Mouse (Mus musculus) lung, adult 2 months (tissue): Measurements from ENCODE around the gene Spg7. TPM values are rescaled to one million over a fixed set of nuclear protein-coding genes. Genes with fewer than 3 reads are reported as not detected.
"Not testable (repeated sequence)": the region's sequence is repeated elsewhere in the genome, so short reads cannot be mapped to it uniquely, and the experiment has no call there.

ENCODE experiments used
- DNase-seq: peaks from one replicate; pipeline ENCODE4 v3.0.0; 2022
- H3K4me1 ChIP-seq: fragments of 200-500 bp; 2 replicates; pipeline ENCODE4 v1.6.1; 2011; ENCODE audit warnings: low read length; ENCODE audit not compliant: control insufficient read depth, insufficient read depth
- H3K4me3 ChIP-seq: fragments of 200-500 bp; replicated peaks from 2 replicates; pipeline ENCODE3; 2011; ENCODE audit warnings: low read depth, mild to moderate bottlenecking, control low read depth, low read length; ENCODE audit errors: extremely low read depth
- CTCF ChIP-seq: fragments of 200-500 bp; IDR thresholded peaks from 2 replicates; pipeline ENCODE4 v1.5.1; 2011; ENCODE audit warnings: mild to moderate bottlenecking, low read length, control low read depth; ENCODE audit not compliant: insufficient read depth
- POLR2A ChIP-seq: fragments of 200-500 bp; IDR thresholded peaks from 2 replicates; pipeline ENCODE4 v1.6.1; 2011; ENCODE audit warnings: low read depth, mild to moderate bottlenecking, control low read depth, low read length, borderline replicate concordance; ENCODE audit errors: extremely low read depth
- WGBS: fragments of 180-500 bp; shearing (Covaris S2); methylation state at CpG from one replicate; pipeline ENCODE4 v1.1.7; 2018; 5-methylcytosine and 5-hydroxymethylcytosine counted together
- polyA plus RNA-seq: library from polyadenylated mRNA; depleted of rRNA; stranded (reverse); fragments of >200 nt; gene quantifications from 2 replicates; pipeline ENCODE4 v1.2.3, GENCODE M21; 2012

Gene Spg7
- polyA plus RNA-seq, 1 experiment: 71.1 TPM

DNA sequence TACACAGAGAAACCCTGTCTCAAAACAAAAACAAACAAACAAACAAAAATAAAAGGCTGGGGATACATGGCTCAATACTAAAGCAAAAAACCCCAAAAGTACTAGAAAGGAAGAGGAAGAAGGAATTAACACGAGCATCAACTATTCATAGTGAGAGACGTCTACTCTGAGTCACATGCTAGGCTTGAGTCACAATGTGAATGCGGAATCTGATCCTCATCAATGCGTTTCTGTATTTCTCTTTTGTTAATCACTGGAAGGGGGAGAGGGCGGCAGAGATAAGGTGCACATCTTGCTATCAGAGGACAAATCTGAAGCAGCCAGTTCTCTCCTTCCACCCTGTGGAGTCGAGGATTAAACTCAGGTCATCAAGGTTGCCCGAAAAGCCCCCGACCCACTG lies 35.0 kb upstream of the Spg7 start:
- 81% methylated on average over 8 of the region's 8 CpGs for WGBS
- H3K4me1 ChIP-seq: peaks cover 23% of the 10 kb centered on the region

DNA sequence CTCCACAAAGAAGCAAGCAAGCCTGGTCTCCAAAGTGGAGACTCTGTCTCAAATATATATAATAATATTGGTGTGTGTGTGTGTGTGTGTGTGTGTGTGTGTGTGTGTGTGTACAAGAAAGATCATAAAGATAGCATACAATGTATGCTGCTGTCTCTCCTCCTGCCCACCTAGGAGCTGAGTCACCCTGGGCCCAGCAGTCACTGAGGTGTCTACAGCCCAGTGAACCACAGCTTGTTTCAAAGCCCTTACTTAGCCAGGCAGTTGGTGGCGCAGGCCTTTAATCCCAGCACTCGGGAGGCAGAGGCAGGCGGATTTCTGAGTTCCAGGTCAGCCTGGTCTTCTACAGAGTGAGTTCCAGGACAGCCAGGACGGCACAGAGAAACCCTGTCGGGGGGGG lies 32.7 kb upstream of the Spg7 start:
- DNase-seq: not testable (repeated sequence)
- 66% methylated on average over 5 of the region's 5 CpGs for WGBS

More for the DNA sequence above, 35.0 kb upstream of the Spg7 start:
- no peak overlapping the region for H3K4me3 ChIP-seq
- no peak for DNase-seq
- TF ChIP-seq POLR2A: no peak
- no peak for TF ChIP-seq CTCF

DNA sequence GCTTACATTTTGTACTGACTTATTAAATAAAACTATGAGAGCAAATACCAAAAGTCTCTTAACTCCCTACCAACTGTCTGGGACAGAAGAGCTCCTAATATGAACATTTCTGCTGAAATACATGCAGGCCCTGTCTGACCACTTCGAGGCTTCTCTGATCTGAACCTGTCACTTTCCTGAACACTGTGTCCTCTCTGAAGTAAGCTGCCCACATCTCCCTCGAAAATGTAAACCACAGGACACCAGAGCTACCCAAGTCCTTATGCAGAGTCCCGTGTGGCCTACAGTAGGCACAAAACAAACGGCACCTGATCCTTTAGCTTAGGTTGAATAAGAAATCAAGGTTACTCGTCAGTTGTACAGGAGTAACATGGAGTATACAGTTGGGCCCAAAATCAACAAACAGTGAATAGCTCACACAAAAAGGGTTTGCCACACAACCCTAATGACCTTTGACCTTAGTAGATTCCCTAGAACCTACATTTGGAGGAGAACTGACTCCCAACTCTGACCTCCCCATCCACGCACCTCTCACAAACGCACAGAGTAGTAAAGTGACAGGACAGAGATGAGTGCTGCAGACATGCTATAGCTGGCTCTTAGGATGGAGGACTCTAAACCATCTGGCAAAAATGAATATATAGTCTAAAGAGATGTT lies 31.3 kb upstream of the Spg7 start:
- TF ChIP-seq POLR2A: no peak
- TF ChIP-seq CTCF: no peak
- 60% methylated on average over 7 of the region's 7 CpGs for WGBS
- H3K4me1 ChIP-seq: peaks cover 22% of the 10 kb centered on the region
- no peak overlapping the region for H3K4me3 ChIP-seq
- DNase-seq: no peak

More for the DNA sequence above, 32.7 kb upstream of the Spg7 start:
- not testable (repeated sequence) for H3K4me3 ChIP-seq
- peaks cover 23% of the 10 kb centered on the region for H3K4me1 ChIP-seq

DNA sequence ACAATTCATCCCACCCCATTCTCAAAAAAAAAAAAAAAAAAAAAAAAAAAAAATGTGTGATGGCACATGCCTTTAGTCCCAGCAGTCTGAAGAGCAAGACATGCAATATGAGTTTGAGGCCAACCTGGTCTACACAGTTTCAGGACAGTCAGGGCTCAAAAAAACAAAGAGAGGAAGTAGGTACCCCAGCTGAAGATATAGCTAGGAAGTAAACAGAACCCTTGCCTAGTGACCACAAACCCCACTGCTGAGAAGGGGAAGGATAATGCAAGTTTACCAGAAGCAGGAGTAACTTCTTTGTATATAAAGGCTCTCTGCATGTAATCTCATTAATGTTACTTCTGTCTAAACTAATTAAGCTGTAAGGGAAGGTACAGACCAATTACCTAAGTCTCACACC lies 30.0 kb upstream of the Spg7 start:
- TF ChIP-seq CTCF (no peak), POLR2A (no peak)
- Histone ChIP-seq H3K4me3 (no peak overlapping the region), H3K4me1 (peaks cover 31% of the 10 kb centered on the region)
- DNase-seq: no peak

DNA sequence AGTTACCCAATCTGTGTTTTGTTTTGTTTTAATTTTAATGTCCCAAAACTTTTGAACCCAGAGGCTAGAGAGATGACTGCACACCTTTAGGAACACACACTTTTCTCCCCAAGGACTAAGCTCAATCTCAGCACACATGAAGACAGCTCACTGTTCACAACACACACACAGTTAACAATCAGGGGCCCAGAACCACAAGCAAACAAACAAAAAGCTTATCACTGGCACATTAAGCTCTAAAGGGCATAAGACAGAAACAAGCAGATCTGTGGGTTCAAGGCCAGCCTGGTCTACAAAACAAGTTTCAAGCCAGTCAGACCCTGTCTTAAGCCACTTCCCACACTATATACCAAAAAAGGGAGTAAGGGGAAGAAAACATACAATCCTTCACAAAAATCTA lies 29.3 kb upstream of the Spg7 start:
- Histone ChIP-seq H3K4me3 (no peak overlapping the region), H3K4me1 (peaks cover 26% of the 10 kb centered on the region)
- no peak for TF ChIP-seq POLR2A
- no peak for TF ChIP-seq CTCF
- DNase-seq: no peak

DNA sequence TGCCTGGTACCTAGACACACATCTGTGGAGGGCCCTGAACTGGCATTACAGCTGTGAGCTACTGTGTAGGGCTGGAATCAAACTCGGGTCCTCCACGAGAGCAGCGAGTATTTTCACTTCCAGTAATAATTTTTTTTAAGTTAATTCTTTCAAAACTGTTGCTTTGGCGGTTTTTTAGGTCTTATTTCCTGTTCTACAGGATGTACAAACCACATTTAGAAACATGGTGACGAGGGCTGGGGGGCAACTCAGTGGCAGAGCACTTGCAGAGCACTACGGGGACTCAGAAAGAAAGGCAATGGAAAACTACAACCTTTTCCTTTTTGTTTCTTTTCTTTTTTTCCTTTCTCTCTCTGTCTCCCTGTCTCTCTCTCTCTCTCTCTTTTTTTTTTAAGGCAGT lies 28.6 kb upstream of the Spg7 start:
- Histone ChIP-seq H3K4me3 (no peak overlapping the region), H3K4me1 (peaks cover 27% of the 10 kb centered on the region)
- TF ChIP-seq CTCF (no peak), POLR2A (no peak)
- WGBS: 37% methylated on average over 6 of the region's 6 CpGs
- DNase-seq: no peak

DNA sequence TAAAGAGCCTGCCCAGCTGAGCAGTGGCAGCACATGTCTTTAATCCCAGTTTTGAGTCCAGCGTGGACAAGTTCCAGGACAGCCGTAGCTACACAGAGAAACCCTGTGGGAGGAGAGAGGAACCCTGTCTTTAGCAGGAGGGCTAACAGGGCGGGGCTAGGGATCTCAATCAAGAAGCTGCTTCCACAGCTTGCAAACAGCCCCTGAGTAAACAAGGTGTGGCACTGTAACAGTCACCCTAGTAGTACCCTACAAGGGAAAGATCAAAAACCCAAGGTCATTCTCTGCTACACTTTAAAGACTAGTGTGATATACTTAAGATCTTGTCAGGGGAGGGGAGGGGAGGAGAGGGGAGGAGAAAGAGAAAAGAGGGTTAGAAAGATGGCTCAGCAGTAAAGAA lies 25.8 kb upstream of the Spg7 start:
- WGBS: 18% methylated on average over 3 of the region's 3 CpGs
- DNase-seq: no peak
- TF ChIP-seq CTCF (no peak), POLR2A (no peak)
- H3K4me1 ChIP-seq: peaks cover 36% of the 10 kb centered on the region
- H3K4me3 ChIP-seq: no peak overlapping the region

DNA sequence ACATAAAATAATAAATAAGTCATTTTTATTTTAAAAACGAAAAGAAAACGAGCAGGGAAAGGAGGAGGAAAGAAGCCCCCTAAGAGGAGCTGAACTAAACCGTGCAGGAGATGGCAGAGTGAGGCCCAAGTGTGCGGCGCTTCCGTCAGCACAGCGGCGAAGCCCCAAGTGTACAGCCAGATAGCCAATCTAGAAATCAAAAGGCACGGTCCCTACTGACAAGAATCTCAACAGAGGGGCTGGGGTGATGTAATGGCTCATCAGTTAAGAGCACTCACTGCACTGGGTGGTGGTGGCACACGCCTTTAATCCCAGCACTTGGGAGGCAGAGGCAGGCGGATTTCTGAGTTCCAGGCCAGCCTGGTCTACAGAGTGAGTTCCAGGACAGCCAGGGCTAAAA lies 25.3 kb upstream of the Spg7 start:
- TF ChIP-seq CTCF (no peak), POLR2A (no peak)
- Histone ChIP-seq H3K4me3 (no peak overlapping the region), H3K4me1 (peaks cover 31% of the 10 kb centered on the region)
- DNase-seq: no peak
- WGBS: 77% methylated on average over 11 of the region's 11 CpGs

DNA sequence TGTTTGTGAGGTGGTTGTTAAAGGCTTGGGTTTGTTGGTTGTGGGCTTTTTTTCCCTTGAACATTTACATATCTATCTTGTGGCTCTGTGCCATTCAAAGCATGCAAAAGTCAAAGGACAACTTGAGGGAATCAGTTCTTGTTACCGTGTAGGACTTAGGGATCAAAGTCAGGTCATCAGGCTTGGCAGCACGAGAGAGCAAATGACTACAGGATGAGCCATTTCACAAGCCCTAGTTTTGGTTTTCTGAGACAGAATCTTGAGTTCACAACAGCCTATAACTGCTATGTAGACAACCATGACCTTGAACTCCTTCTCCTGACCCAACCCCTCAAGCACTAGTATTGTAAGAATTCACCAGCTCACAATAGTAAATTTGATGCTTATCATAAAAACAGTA lies 24.4 kb upstream of the Spg7 start:
- Histone ChIP-seq H3K4me1 (peaks cover 31% of the 10 kb centered on the region), H3K4me3 (no peak overlapping the region)
- 18% methylated on average over 2 of the region's 2 CpGs for WGBS
- TF ChIP-seq POLR2A: no peak
- TF ChIP-seq CTCF: no peak
- DNase-seq: no peak

DNA sequence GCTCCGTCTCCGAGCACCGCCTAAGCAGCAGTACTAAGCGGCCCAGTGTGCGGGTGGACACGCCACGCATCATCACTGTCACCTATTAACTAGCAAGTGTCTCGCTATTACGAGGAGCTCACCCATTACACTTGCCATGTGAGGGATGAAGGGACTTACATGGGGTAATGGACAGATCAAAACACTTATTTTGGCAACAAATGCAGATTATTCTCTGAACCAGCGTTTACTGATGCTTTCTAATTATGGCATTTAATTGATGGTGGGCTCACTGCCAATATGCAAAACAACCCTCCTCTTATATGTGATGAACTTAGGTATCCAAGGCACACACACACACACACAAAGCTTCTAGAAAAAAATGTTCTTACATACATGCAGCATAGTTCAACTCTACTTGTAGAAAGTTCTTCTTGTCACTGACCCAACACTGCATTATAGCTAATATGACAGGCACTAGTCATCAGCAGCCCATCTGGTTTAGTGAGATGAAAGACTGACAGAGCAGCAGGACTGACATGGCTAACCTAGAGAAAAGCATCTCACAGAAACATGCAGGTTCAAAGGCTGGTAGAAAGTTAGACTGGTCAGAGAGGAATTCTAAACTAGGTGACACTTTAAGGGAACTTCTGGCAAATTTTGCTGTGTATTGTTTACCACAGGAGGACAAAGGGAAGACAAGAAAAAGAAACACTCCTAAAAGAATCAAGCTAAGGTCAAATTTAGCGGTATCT lies 23.2 kb upstream of the Spg7 start:
- TF ChIP-seq CTCF (no peak), POLR2A (no peak)
- no peak for DNase-seq
- Histone ChIP-seq H3K4me1 (peaks cover 28% of the 10 kb centered on the region), H3K4me3 (no peak overlapping the region)
- WGBS: 70% methylated on average over 11 of the region's 11 CpGs

DNA sequence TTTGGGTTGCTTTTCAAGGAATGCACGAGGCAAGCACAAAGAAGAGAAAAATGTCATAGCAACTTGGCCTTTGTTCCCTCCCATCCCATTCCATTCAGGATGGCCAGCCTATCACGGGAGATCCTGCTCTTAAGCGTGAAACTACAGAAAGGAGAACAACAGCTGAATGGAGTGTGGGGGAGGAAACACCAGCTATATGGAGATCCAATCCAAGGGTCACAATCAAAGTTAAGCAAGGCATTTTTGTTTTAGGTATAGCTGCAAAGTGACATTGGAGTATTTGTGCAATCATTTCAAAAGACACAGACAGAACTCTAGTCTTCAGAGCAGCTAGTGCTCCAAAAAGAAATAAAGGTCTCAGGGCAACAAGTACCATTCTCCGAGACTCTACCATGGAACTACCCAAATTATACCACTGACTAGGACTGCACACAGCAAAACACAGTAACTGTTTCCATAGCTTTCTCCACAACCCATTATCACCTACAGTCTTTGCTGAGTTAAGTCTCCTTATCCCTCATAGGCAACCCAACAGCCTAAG lies 22.6 kb upstream of the Spg7 start:
- Histone ChIP-seq H3K4me3 (peak overlapping the region; percentile 26), H3K4me1 (peaks cover 28% of the 10 kb centered on the region)
- no peak for TF ChIP-seq POLR2A
- TF ChIP-seq CTCF: no peak
- DNase-seq: no peak
- WGBS: 11% methylated on average over 4 of the region's 4 CpGs
